Comparison of ENCODE assay signal across 8 mouse cellular contexts in the genomic region with DNA sequence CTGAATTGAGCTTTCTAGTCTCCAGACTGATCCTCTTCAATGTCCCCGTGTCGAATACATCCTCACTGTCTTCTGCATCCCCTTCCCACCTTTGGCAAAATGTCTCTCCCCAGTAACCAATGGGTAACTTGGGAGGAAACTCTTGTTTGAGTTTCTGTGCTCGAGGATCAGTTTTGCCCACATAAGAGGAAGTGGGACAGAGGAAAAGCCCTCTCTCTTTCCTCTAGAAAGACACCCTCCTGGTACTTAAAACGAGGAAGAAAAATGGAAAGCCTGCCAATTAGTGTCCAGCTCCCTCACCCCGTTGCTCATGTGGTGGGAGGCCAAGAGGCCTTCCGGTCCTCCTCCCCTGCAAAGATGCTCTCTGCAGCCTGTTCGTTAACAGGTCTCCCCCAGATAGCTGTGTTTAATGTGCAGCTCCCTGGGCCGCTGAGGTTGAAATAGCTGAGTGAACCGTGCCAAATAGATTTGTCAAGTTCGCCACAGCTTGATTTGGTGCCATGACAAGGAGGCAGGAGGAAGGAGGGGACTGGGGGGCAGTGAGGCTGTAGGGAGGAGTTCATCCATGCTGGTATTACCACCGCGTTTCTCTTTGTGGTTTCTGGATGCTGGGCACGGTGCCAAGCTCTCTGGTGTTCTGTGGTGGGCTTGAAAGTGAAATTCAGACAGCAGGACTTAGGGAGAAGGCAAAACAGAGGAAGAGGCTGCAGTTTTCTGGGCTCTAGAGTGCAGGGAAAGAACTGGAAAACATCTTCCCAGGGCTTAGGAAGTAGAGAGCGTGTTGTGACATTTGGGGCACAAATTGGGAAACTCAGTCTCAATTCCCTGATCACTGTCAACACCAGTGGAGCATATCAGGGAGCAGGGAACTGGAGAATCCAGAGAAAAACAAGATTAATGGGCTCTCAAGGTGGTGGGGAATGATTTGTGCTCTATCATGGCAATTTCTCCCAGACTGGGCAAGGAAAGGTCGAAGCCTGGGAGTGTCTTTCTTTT. TPM values are rescaled to one million over a fixed set of nuclear protein-coding genes. Genes with fewer than 3 reads are reported as not detected.
A peak's percentile ranks its signal among the peaks of the same experiment; 100 is the strongest.
DNase-seq lines count a peak whose midpoint lies in the region; ATAC-seq and TF ChIP-seq lines count a peak whose summit lies in the region.

No protein-coding gene starts in this region.

- H3K4me1 ChIP-seq in forebrain, embryonic 11.5 days (replicated peaks; ENCODE audit: control insufficient read depth, insufficient read depth, low read length), result peaks cover 8% of the 10 kb centered on the region; the same call in 1 of the 2 replicates
- H3K4me1 ChIP-seq in kidney, postnatal 0 days (replicated peaks; ENCODE audit: insufficient read depth, low read length), result 0 out of 2 replicates have a peak, but pooled peaks cover 10% of the 10 kb centered on the region
- peaks cover 45% of the 10 kb centered on the region for H3K4me1 ChIP-seq in neural tube, embryonic 15.5 days

- H3K27ac ChIP-seq in forebrain, embryonic 11.5 days (ENCODE audit: low read depth, low read length), result no peak overlapping the region
- no peak overlapping the region; the same call in 1 of the 2 replicates for H3K27ac ChIP-seq in kidney, postnatal 0 days
- peak overlapping the region; percentile 52 for H3K27ac ChIP-seq in neural tube, embryonic 15.5 days (replicated peaks)

- TF ChIP-seq CTCF in kidney, postnatal 0 days (IDR thresholded peaks at IDR 0.05; ENCODE audit: low read depth), result no peak

- DNase-seq in heart, adult 11 months, result peak; percentile 97
- no peak for DNase-seq in heart, postnatal 4 days
- DNase-seq in MN1 (ENCODE audit: low spot score), result peak; percentile 38
- peak; percentile 72 for DNase-seq in forebrain, embryonic 11.5 days (ENCODE audit: low spot score)
- peak; percentile 75 for DNase-seq in kidney, postnatal 0 days (ENCODE audit: low spot score)
- no peak for DNase-seq in layer of hippocampus, postnatal 14 days (ENCODE audit: low spot score in 2 of 2)
- no peak for DNase-seq in gastrocnemius, postnatal 4 days (ENCODE audit: low spot score in 2 of 2)

- H3K36me3 ChIP-seq in forebrain, embryonic 11.5 days (ENCODE audit: control insufficient read depth, insufficient read depth, low read length), result no peaks in the 10 kb centered on the region
- 0 out of 2 replicates have a peak, but pooled peaks cover 2% of the 10 kb centered on the region for H3K36me3 ChIP-seq in kidney, postnatal 0 days (ENCODE audit: insufficient read depth, low read length)
- no peaks in the 10 kb centered on the region for H3K36me3 ChIP-seq in neural tube, embryonic 15.5 days

- 0 out of 2 replicates have a peak overlapping the region, but pooled peaks have one; percentile 11 for H3K4me2 ChIP-seq in forebrain, embryonic 11.5 days (ENCODE audit: low read depth, low read length, severe bottlenecking)
- peak overlapping the region; percentile 10; the same call in 1 of the 2 replicates for H3K4me2 ChIP-seq in kidney, postnatal 0 days (ENCODE audit: low read length)
- no peak overlapping the region for H3K4me2 ChIP-seq in neural tube, embryonic 15.5 days

- H3K9ac ChIP-seq in forebrain, embryonic 11.5 days (ENCODE audit: low read length), result no peak overlapping the region
- no peak overlapping the region for H3K9ac ChIP-seq in kidney, postnatal 0 days (ENCODE audit: low read depth, low read length)
- no peak overlapping the region for H3K9ac ChIP-seq in neural tube, embryonic 15.5 days (replicated peaks)

- 54% methylated on average over 15 of the region's 15 CpGs for WGBS in forebrain, embryonic 11.5 days
- WGBS in kidney, postnatal 0 days, result 20% methylated on average over 15 of the region's 15 CpGs
- 26% methylated on average over 15 of the region's 15 CpGs for WGBS in neural tube, embryonic 15.5 days

- ATAC-seq in forebrain, embryonic 11.5 days (replicated peaks; ENCODE audit: low FRiP score), result no peak
- ATAC-seq in kidney, postnatal 0 days (replicated peaks; ENCODE audit: low FRiP score, low read depth), result peak; percentile 66; the same call in 1 of the 2 replicates
- ATAC-seq in neural tube, embryonic 15.5 days (ENCODE audit: low FRiP score), result peak; percentile 34; the same call in 1 of the 2 replicates

- H3K4me3 ChIP-seq in forebrain, embryonic 11.5 days (ENCODE audit: low read depth, low read length), result no peak overlapping the region
- no peak overlapping the region for H3K4me3 ChIP-seq in kidney, postnatal 0 days (replicated peaks; ENCODE audit: low read depth, low read length)
- no peak overlapping the region for H3K4me3 ChIP-seq in neural tube, embryonic 15.5 days (replicated peaks)

- no peaks in the 10 kb centered on the region for H3K27me3 ChIP-seq in forebrain, embryonic 11.5 days (ENCODE audit: control insufficient read depth, insufficient read depth, low read length)
- H3K27me3 ChIP-seq in kidney, postnatal 0 days (ENCODE audit: insufficient read depth, low read length), result no peaks in the 10 kb centered on the region
- no peaks in the 10 kb centered on the region for H3K27me3 ChIP-seq in neural tube, embryonic 15.5 days (replicated peaks)

- H3K9me3 ChIP-seq in forebrain, embryonic 11.5 days (ENCODE audit: control insufficient read depth, low read length), result no peaks in the 10 kb centered on the region
- H3K9me3 ChIP-seq in kidney, postnatal 0 days (replicated peaks; ENCODE audit: low read length), result no peaks in the 10 kb centered on the region
- H3K9me3 ChIP-seq in neural tube, embryonic 15.5 days (replicated peaks), result no peaks in the 10 kb centered on the region

RNA-seq across cellular contexts. Expression of a gene that starts 48.2 kb away (rescaled TPM):
- 10 to 100 TPM; 44.7 to 50.9 TPM for total RNA-seq in heart, postnatal 4 days (2021)
- 20.7 and 21.1 TPM in 2 replicates for polyA plus RNA-seq in forebrain, embryonic 11.5 days (2014; fragmentation: Nextera tagmentation; extraction: Ambion mirVana)
- polyA plus RNA-seq in kidney, postnatal 0 days (2015; fragmentation: Nextera tagmentation; extraction: Ambion mirVana), result 5.4 and 5.6 TPM in 2 replicates
- 33.4 and 35.6 TPM in 2 replicates for polyA plus RNA-seq in neural tube, embryonic 15.5 days (2015; fragmentation: Nextera tagmentation; extraction: Ambion mirVana)
- 10 to 100 TPM; 70.2 to 79.5 TPM for total RNA-seq in layer of hippocampus, postnatal 14 days (2021)
- total RNA-seq in gastrocnemius, postnatal 4 days (2021), result 10 to 100 TPM; 23.2 to 24.0 TPM

Comparison
In these comparisons a context has a peak if more than half of its experiments do, and no peak if none do; other contexts are left out.
1. DNase-seq: peak in heart, adult 11 months (single experiment), MN1 (single experiment), forebrain, embryonic 11.5 days (single experiment) and kidney, postnatal 0 days (single experiment); none in heart, postnatal 4 days (single experiment), layer of hippocampus, postnatal 14 days (0 of 2) and gastrocnemius, postnatal 4 days (0 of 2).